Mouse (Mus musculus): ENCODE data around the gene Rbck1. TPM values are rescaled to one million over a fixed set of nuclear protein-coding genes. Genes with fewer than 3 reads are reported as not detected.
"Not testable (repeated sequence)": the region's sequence is repeated elsewhere in the genome, so short reads cannot be mapped to it uniquely, and the experiment has no call there.

Rbck1 gene
- polyA plus RNA-seq, 1 experiment from 2014 or later = 91.5 TPM

- WGBS = 93% methylated on average over 2 of the region's 2 CpGs
- not testable (repeated sequence) for H3K4me1 ChIP-seq; H3K27ac ChIP-seq; H3K9ac ChIP-seq; H3K4me3 ChIP-seq; ATAC-seq (ENCODE audit: low FRiP score); H3K27me3 ChIP-seq; H3K9me3 ChIP-seq (replicated peaks); H3K4me2 ChIP-seq (replicated peaks)
- H3K36me3 ChIP-seq = peaks cover 16% of the 10 kb centered on the region
Measured at GRCm38 (mm10) chr2:152289623-152290022, 42.8 kb downstream of the Rbck1 start.

GRCm38 (mm10) chr2:152288046-152288445, 44.4 kb downstream of the Rbck1 start:
- H3K9ac ChIP-seq = no peak overlapping the region
- no peak for ATAC-seq (ENCODE audit: low FRiP score)
- peaks cover 32% of the 10 kb centered on the region for H3K36me3 ChIP-seq
- H3K4me1 ChIP-seq = no peaks in the 10 kb centered on the region
- no peak overlapping the region for H3K4me2 ChIP-seq (replicated peaks)
- no peak overlapping the region for H3K27ac ChIP-seq
- 84% methylated on average over 8 of the region's 8 CpGs for WGBS
- no peaks in the 10 kb centered on the region for H3K9me3 ChIP-seq (replicated peaks)
- H3K4me3 ChIP-seq = no peak overlapping the region
- H3K27me3 ChIP-seq = no peaks in the 10 kb centered on the region

DNA sequence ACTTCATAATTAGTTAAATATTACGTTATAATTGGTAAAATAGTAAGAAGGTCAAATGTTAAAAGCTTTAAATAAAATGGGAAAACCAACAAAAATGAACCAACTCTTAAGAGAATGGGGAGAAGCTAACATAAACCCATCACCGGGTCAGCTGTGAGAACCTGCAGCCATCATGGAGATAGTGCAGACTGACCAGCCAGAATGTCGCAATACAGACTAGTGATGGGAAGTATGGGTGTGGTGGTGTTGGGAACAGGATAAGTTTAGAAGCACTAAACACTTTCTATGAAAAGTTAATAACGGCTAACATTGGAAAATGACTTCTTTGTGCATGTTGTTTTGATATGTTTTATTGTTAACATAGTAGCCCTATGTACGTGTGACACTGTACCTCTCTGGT, 44.9 kb downstream of the Rbck1 start:
- Histone ChIP-seq H3K4me1 (no peaks in the 10 kb centered on the region), H3K27ac (no peak overlapping the region), H3K9me3 (replicated peaks) (no peaks in the 10 kb centered on the region), H3K36me3 (peaks cover 37% of the 10 kb centered on the region), H3K4me3 (no peak overlapping the region), H3K4me2 (replicated peaks) (no peak overlapping the region), H3K9ac (no peak overlapping the region), H3K27me3 (no peaks in the 10 kb centered on the region)
- 93% methylated on average over 5 of the region's 5 CpGs for WGBS
- no peak for ATAC-seq (ENCODE audit: low FRiP score)

GRCm38 (mm10) chr2:152281407-152281806, 51.0 kb downstream of the Rbck1 start:
- ATAC-seq (ENCODE audit: low FRiP score) = no peak
- no peaks in the 10 kb centered on the region for H3K4me1 ChIP-seq
- no peak overlapping the region for H3K4me2 ChIP-seq (replicated peaks)
- H3K4me3 ChIP-seq = no peak overlapping the region
- H3K36me3 ChIP-seq = peaks cover 69% of the 10 kb centered on the region
- H3K9me3 ChIP-seq (replicated peaks) = no peaks in the 10 kb centered on the region
- WGBS = 90% methylated on average over 3 of the region's 3 CpGs
- H3K9ac ChIP-seq = no peak overlapping the region
- H3K27ac ChIP-seq = no peak overlapping the region
- no peaks in the 10 kb centered on the region for H3K27me3 ChIP-seq

- no peak overlapping the region for H3K27ac ChIP-seq
- H3K4me3 ChIP-seq = no peak overlapping the region
- no peak overlapping the region for H3K9ac ChIP-seq
- H3K36me3 ChIP-seq = peaks cover 70% of the 10 kb centered on the region
- ATAC-seq (ENCODE audit: low FRiP score) = no peak
- no peaks in the 10 kb centered on the region for H3K4me1 ChIP-seq
- no peak overlapping the region for H3K4me2 ChIP-seq (replicated peaks)
- no peaks in the 10 kb centered on the region for H3K27me3 ChIP-seq
- 82% methylated on average over 2 of the region's 2 CpGs for WGBS
- no peaks in the 10 kb centered on the region for H3K9me3 ChIP-seq (replicated peaks)
Measured at GRCm38 (mm10) chr2:152273639-152274038, 58.8 kb downstream of the Rbck1 start.

Other genes starting within 250 kb of the Rbck1 start
- gene Srxn1, start 227.1 kb downstream of the Rbck1 start, polyA plus RNA-seq (2016; fragmentation: Nextera tagmentation; extraction: Ambion mirVana) = 13.8 and 15.3 TPM in 2 replicates
- 8.8 and 9.9 TPM in 2 replicates for gene Tcf15, start 189.1 kb downstream of the Rbck1 start, polyA plus RNA-seq (2016; fragmentation: Nextera tagmentation; extraction: Ambion mirVana)
- 88.4 and 90.6 TPM in 2 replicates for gene Csnk2a1, start 105.8 kb downstream of the Rbck1 start, polyA plus RNA-seq (2016; fragmentation: Nextera tagmentation; extraction: Ambion mirVana)
- 41.5 and 43.5 TPM in 2 replicates for gene Tbc1d20, start 38.8 kb downstream of the Rbck1 start, polyA plus RNA-seq (2016; fragmentation: Nextera tagmentation; extraction: Ambion mirVana)
- 3.0 and 3.5 TPM in 2 replicates for gene Trib3, start 11.4 kb upstream of the Rbck1 start, polyA plus RNA-seq (2016; fragmentation: Nextera tagmentation; extraction: Ambion mirVana)
- gene Nrsn2, start 44.0 kb upstream of the Rbck1 start, polyA plus RNA-seq (2016; fragmentation: Nextera tagmentation; extraction: Ambion mirVana) = 14.4 and 15.0 TPM in 2 replicates
- gene Sox12, start 65.4 kb upstream of the Rbck1 start, polyA plus RNA-seq (2016; fragmentation: Nextera tagmentation; extraction: Ambion mirVana) = 19.5 and 19.6 TPM in 2 replicates
- 50.7 and 54.5 TPM in 2 replicates for gene Zcchc3, start 82.4 kb upstream of the Rbck1 start, polyA plus RNA-seq (2016; fragmentation: Nextera tagmentation; extraction: Ambion mirVana)
- gene 6820408C15Rik, start 82.9 kb upstream of the Rbck1 start, polyA plus RNA-seq (2016; fragmentation: Nextera tagmentation; extraction: Ambion mirVana) = 2.0 and 3.6 TPM in 2 replicates
- not detected in 2 replicates for gene Defb23, start 132.0 kb upstream of the Rbck1 start, polyA plus RNA-seq (2016; fragmentation: Nextera tagmentation; extraction: Ambion mirVana)
- not detected in 2 replicates for gene Defb20, start 144.4 kb upstream of the Rbck1 start, polyA plus RNA-seq (2016; fragmentation: Nextera tagmentation; extraction: Ambion mirVana)
- not detected in 2 replicates for gene Defb22, start 157.5 kb upstream of the Rbck1 start, polyA plus RNA-seq (2016; fragmentation: Nextera tagmentation; extraction: Ambion mirVana)
- not detected in 2 replicates for gene Defb26, start 179.0 kb upstream of the Rbck1 start, polyA plus RNA-seq (2016; fragmentation: Nextera tagmentation; extraction: Ambion mirVana)
- gene Defb28, start 185.6 kb upstream of the Rbck1 start, polyA plus RNA-seq (2016; fragmentation: Nextera tagmentation; extraction: Ambion mirVana) = not detected in 2 replicates
- not detected in 2 replicates for gene Defb29, start 207.4 kb upstream of the Rbck1 start, polyA plus RNA-seq (2016; fragmentation: Nextera tagmentation; extraction: Ambion mirVana)
- not detected in 2 replicates for gene Gm17416, start 236.7 kb upstream of the Rbck1 start, polyA plus RNA-seq (2016; fragmentation: Nextera tagmentation; extraction: Ambion mirVana)
- not detected in 2 replicates for gene Defb21, start 240.1 kb upstream of the Rbck1 start, polyA plus RNA-seq (2016; fragmentation: Nextera tagmentation; extraction: Ambion mirVana)
- not detected in 2 replicates for gene Defb19, start 247.7 kb upstream of the Rbck1 start, polyA plus RNA-seq (2016; fragmentation: Nextera tagmentation; extraction: Ambion mirVana)

Measured in hindbrain, embryonic 12.5 days (tissue).